ENCODE assay signal across 1 mouse cellular context in the genomic region with DNA sequence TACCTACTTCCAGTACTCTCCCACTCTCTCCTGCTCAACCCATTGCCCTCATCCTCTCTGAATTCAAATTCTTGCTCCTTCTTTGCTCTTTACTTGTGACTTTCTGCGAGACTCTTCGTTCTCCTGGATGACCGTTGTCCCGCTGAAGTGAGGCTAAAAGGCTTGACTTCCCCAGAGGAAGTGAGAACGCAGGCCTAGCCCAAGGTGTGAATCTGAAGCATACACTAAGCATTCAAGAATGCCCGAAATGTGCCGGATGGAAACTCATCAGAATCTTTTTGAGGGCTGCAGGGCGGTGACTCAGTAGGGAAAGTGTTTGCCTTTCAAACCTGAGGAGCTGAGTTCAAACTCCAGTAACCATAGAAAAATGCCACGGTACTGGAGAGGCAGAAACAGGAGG.
TF ChIP-seq lines count a peak whose summit lies in the region.

No protein-coding gene starts in this region.

TF ChIP-seq in MEL, 35 proteins besides CTCF, POLR2A, EP300 and RAD21:
- TF ChIP-seq MAX (IDR thresholded peaks at IDR 0.05; ENCODE audit: low read length) (peak; percentile 28; the same call in 1 of the 2 replicates), MEF2A (IDR thresholded peaks at IDR 0.05; ENCODE audit: extremely low read depth, insufficient replicate concordance, low read depth, low read length, poor library complexity, severe bottlenecking) (no peak)
